Mouse (Mus musculus) thymus, postnatal 0 days (tissue): ENCODE data around the gene C1qtnf1. TPM values are rescaled to one million over a fixed set of nuclear protein-coding genes. Genes with fewer than 3 reads are reported as not detected.
"Not testable (repeated sequence)": the region's sequence is repeated elsewhere in the genome, so short reads cannot be mapped to it uniquely, and the experiment has no call there.

Experiments
- DNase-seq: peaks from one replicate; pipeline ENCODE4 v3.0.0-alpha.2; 2015; ENCODE audit warnings: low spot score
- polyA plus RNA-seq: library from polyadenylated mRNA; unstranded; fragments of >200 nt; fragmentation: Nextera tagmentation; extraction: Ambion mirVana; gene quantifications from 2 replicates; pipeline ENCODE4 v1.2.1, GENCODE M21; 2015

The C1qtnf1 gene
- polyA plus RNA-seq: 2.4 and 2.8 TPM in 2 replicates

DNA sequence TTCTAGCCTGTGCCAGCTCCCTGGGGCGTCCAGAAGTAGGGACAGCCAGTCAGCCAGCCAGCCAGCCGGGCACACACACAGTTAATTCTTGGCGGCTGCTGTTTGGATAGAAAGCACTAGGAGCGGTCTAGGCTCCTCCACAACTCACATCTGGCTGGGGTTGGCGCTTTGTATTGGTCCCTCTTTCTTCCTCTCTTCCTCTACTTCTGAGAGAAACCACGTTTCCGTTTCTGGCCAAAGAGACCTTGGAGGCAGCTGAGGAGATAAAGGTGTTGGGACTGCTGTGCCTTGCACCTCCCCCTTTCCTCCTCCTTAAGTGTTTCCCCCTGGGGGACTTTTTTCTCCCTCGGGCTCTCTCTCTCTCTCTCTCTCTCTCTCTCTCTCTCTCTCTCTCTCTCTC, at the start of gene C1qtnf1:
Gene C1qtnf1, plus strand, starts transcription at position 218 of the 400 bp plus-strand sequence.
- peak; percentile 71 for DNase-seq

DNA sequence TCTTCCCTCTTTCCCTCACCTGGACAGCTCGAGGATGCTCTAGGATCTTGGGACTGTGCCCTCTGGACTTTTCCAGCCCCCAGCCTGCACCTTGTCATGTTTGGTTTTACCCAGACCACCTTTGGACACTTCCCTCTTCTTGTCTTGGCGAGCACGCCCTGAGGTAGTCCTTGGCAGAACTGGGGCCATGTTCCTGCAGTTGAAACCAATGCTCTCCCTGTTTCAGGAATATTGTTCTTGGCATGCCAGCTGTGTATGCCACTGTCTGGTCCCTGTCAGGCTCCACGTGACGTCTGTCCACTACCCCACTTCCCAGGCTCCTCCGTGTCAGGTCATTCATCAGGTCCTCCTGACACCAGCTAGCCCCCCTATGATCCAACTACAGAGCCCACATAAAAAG, 49.3 kb upstream of the C1qtnf1 start:
- DNase-seq: no peak

DNA sequence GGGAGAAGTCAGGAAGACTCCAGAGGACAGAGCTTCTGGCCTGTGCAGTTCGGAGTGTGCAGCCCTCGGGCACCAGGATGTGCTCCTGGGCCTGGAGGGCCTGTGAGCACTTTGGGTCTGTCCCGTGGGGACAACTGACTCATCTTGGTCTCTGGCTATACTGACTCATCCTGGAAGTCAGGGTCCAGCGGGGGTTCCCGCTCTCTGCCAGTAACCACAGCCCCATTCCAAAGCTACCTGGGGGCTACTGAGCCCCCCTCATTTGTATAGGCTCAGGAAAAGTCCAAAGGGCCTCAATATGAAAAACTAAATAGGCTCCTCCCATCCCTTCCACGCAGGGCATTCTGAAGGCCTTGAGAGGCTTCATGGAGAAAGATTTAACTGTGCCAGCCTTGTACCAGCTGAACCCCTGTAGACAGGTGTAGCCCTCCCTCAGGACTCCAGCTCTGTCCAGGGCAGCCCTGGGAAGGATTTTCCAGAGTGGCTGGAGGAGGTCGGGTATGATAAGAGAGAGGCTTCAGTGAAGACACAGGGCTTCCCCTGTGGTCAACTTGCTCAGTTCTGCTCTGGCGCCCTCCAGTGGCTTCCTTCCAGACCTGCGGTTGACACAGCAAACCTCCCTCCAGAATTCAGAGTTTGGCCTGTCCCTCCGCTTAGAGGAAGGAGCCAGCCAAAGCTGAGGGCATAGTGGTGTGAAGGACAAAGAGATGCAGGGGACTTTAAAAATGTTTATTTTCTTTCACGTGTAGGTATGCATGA, 48.6 kb upstream of the C1qtnf1 start:
- peak; percentile 66 for DNase-seq

DNA sequence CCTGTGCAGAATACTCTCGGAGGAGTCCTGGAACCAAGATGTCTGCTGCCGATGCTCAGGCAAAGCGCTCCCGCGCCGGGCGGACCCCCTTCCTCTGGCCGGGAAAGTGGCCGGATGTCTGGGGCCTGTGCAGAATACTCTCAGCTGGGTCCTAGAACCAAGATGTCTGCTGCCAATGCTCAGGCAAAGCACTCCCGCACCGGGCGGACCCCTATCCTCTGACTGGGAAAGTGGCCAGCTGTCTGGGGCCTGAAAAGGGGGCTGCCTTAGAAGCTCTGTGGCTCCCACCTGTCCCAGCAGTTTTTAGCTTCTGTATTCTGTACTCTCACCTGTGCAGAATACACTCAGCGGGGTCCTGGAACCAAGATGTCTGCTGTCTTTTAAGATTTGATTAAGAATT, 40.2 kb upstream of the C1qtnf1 start:
- DNase-seq: not testable (repeated sequence)

DNA sequence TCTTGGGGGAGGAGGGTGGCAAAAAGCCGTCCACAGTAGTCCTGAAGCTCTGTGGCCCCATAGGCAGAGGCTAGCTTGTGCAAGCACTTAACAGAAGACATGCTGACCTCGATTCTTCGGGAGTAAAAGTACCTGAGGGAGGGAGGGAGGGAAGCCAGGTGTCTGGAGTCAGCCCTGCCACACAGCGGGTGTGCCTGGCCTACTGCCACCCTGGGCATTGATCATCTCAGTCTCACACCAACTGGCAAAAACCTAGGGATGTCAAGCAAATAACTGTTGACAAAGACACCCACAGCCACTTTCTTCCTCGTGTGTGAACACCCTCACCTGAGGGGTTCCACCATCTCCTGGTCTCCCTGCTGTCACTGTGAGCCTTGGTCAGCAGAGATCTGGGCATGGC, 34.0 kb upstream of the C1qtnf1 start:
- no peak for DNase-seq

DNA sequence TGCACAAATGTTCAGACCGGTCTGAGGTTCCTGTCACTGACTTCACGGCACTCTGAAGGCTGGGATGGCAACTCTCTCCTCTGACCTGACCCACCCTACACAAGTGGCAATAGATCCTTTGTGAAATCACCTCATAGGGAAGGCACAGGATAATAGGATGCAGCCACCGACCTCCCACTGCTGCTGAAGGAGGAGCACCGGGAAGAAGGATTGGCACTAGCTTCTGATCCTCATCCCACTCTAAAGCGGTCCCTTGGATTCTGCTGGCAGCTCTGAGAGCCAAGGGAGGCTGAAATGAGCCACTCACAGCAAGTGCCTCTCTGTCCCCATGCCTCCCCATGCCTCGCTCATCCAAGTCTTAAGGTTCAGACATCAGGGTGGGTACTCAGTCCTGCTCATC, 33.5 kb upstream of the C1qtnf1 start:
- no peak for DNase-seq

DNA sequence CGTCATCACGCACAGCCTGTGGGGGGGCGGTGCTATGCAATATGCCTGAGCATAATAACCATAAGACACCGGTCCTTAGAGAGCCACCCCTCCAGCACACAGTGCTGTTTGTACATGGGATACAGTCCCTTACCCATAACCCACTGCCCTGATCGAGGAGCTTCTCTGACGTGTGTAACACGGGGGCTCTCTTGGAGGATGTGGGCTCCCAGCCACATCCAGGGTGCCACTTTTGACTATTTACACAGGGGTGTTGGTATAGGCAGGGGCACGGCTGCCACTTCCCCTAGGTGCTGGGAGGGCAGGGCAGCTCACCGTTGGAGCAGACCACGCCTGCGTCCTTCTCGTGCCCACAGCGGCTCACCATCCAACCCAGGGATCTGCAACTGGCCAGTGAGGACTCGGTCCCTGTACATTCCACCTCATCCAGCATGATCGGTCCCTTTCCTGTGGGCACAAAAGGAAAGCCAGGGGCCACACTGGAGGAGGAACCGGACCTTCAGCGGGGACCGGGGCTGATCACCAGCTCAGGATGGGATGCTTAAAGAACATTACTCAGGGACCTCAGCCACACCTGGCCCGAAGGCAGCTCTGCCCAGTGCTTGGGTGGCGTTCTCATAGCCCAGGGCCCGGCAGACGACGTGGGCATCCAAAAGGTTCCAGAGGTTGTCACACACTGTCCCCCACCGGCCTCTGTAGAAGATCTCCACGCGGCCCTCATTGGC, 30.0 kb upstream of the C1qtnf1 start:
- peak; percentile 12 for DNase-seq

DNA sequence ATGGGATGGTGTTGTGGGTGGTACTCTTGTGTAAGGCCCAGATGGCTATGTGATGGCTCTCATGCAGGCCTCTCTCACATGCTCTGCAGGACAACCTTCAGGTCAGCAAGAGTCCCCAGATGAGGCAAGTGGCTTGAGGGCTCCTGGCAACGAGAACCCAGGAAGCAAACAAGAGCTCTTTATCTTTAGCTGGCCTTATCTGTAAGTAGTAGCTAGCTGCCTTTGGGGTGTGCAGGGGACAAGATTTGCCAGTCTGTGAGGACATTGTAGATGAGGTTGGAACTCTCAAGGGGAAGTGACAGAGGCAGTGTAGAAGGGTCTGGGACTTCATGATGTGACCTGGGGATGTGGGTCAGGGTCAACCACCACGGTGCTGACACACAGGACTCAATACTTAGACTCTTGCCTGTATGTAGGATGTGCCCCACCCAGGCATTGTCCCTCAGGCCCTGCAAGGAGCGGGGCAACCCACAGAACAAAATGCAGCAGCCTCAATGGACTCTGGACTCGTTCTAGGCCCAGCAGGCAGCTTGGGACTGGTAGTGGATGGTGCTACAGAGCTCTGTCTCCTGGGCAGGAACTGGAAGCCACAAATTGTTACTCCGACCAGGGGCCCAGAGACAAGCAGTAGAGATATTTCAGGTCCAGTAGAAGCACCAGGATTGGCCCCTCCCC, 28.0 kb upstream of the C1qtnf1 start:
- DNase-seq: no peak

DNA sequence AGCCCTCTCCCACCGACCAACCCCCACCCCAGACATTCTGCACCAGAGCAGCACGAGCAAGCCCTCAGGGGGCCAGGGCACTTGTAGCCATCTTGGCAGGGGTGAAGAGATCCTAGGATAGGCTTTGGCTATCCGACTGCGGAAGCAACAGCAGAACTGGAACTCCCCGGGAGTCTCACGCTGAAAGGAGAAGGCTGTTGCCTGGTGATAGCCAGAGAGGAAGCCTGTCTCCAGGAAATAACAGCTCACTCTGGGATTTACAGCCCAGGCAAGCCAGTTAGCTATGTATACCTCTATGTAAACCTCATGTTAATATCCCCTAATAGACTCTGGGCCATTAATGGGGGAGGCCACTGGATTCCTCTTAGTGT, 27.5 kb upstream of the C1qtnf1 start:
- no peak for DNase-seq

DNA sequence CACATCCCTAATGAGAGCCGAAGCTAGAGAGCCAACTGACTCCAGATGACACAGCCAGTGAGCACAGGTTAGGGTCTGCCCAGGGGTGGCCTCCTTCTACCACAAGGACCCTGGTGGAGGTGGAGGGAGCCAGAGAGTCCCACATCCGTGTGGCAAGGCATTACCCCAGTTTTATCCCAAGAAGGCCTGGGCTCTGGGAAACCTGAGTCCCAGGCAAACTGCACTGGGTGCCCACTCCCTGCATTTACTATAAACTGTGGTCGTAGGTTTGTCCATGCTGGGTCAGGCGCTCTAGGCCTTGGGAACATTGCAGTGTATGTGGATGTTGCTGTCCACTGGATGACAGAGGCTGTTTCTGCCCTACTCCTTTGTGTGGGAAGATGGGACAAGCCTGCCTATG, 26.8 kb upstream of the C1qtnf1 start:
- DNase-seq: no peak

DNA sequence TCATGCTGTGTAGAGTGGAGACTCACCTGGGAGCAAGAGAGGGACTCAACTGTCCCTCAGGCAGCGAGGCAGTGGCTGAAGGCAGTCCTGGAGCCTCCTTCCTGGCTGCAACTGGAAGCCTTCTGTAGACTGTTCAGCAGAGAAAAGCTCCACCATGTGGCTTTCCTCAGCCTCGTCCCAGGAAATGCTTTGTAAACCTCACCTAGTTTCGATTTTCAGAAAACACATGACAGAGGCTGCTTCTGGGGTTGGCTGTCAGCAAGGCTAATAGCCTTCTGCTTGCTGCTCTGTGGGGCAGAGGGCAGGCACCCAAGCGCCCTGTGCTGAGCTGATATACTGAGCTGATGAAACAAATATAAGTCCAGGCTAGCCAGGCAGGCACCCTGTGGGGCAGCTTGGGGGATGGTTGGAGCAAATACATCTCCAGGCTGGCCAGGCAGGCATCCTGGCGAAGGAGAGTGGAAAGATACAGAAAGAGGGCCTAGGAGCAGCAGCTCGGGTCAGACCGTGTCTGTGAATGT, 26.2 kb upstream of the C1qtnf1 start, which contains the start of gene Lgals3bp:
Gene Lgals3bp, minus strand, starts transcription at position 333 of the 521 bp plus-strand sequence.
- peak; percentile 79 for DNase-seq

DNA sequence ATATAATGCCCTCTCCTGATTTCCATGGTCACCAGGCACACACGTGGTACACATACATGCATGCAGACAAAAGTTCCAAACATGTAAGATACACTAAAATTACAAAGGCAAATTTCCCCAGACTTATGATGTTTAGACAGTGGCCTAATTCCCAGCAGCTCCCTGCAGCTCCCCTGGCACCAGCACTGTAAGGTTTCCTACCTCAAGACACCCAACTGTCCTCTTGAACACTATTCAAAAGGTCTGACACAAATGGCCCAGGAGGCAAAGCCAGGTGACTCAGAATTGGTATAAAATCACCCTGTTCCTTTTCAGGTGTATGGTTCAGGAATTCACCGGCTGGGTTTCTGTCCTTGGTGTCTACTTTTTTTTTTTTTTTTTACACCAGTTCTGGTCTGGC, 24.8 kb upstream of the C1qtnf1 start:
- no peak for DNase-seq

DNA sequence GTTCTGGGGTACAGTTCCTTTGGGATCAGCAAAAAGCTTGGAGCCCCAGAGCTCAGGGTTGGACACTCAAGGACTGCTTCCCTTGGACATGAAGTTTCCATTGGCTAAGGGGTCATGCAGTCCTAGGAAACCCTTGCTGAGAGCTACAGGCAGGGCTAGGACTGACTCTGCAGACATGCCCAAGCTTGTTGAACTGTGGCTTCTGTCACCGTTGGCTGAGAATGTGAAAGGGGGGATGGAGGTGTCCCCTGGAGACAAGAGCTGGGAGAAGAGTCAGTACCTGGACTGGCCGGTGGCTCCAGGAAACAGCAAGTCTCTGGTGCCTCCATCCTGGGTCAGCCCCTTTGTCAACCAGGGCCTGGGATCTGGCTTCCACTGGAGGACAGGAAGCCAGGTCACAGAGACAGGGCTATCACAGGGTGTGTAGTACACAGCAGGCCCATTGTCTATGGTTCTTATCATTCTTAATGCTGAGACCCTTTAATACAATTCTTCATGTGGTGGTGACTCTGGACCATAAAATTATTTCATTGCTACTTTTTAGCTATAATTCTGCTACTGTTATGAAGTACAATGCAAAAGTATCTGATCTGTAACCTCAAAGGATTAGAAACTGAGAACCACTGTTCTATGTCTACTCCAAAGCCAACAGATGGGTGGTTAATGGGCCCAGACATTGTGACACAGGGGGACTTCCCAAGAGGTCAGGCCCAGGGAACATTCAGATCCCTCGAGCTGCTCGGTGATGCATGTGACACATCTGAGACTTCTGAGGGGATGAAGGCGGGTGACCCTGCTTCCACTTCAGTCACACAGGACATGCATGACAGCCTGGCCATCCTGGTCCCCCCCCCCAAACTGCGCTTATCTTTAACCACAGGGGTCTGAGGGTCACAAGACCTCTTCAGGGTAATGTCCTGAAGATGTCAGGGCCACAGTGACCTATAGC, 23.8 kb upstream of the C1qtnf1 start:
- DNase-seq: no peak

DNA sequence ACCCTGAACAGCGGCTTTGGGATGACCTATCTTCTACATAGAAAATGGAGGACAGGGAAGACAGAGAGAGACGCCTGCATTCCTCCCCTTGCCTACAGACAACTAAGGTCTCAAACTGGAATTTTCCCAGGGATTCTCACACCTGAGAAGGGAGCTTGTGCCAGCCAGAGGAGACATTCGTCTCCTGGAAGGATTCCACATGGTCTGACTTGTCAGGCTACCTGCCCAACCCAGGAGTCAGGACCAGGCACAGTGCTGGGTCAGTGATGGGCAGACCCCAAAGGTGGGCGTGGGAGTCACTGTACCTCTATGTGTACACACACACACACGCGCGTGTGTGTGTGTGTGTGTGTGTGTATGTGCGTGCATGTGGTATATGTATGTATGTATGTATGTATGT, 22.7 kb upstream of the C1qtnf1 start:
- no peak for DNase-seq

DNA sequence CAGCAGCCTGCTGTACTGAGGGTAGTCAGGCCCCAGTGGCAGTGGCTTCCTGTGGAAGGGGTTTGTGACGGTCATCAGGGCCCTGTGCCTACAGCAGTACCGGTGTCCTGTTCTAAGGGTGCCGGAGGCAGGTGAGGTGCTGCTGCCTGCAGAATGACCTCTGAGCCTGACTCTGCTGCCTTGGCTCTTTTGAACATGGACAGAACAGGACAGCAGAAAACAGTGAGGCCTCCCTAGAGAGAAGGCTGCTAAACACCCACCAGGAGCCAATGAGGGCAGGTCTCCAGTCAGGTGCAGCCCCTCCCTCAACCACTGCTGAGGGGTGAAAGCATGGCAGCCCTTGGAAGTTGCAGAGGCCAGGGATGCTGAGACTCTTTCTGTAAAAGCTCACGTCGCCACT, 21.5 kb upstream of the C1qtnf1 start:
- no peak for DNase-seq

DNA sequence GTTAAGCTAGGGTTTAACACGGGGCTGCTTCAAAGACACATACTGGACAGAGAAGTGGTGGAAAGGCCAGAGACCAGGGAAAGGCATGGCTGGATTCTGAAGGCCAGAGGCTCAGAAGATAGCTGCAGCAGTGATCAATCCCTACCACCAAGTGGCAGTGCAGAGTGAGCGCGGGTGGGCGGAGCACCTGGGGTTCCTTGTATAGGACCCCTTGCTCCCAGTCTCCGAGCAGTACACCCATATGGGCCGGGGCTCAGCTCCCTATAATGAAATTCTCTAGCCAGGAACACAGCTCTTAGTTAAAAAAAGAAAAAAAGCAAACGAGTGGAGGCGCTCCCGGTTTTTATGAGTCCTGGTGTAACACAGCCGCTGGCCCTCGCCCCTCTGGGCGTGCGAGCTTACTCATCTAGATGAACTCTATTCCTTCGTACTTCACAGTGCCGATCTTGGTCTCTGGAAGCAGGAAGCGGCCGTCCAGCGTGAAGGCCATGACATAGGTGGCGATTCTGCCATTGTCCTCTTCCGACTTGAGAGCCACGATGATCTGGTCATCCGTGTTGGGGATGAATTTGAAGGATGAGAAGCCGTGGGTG, 20.6 kb upstream of the C1qtnf1 start:
- no peak for DNase-seq

DNA sequence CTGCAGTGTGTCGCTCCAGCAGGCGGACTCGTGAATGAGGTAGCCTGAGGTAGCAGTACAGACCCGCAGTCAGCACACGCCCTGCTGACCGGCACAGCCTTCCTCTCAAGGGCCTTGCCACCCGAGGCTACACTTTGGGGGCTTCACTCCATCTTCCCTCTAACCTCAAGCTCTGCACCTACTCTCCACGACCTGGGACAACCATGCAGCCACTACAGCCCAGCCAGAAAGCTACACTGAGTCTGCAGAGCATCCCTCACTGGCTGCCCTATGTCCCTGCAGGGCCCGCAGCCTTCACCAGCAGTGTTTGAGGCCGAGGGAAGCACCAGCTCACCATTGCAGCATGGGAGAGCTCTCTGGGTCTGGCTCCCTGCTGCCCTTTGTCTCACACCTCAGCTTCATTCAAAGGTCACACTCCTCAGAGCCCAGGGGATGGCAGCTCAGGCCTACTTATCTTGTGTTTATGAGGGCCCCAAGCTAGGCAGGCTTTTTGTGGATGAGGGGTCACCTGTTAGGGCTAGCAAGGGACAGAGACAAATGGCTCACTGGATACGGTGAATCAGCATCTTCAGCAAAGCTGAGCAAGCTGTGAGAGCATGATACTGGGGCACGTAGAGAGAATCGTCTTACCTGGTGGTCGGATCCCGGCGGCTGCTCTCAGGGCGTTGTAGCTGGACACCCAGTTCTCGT, 19.8 kb upstream of the C1qtnf1 start:
- no peak for DNase-seq

DNA sequence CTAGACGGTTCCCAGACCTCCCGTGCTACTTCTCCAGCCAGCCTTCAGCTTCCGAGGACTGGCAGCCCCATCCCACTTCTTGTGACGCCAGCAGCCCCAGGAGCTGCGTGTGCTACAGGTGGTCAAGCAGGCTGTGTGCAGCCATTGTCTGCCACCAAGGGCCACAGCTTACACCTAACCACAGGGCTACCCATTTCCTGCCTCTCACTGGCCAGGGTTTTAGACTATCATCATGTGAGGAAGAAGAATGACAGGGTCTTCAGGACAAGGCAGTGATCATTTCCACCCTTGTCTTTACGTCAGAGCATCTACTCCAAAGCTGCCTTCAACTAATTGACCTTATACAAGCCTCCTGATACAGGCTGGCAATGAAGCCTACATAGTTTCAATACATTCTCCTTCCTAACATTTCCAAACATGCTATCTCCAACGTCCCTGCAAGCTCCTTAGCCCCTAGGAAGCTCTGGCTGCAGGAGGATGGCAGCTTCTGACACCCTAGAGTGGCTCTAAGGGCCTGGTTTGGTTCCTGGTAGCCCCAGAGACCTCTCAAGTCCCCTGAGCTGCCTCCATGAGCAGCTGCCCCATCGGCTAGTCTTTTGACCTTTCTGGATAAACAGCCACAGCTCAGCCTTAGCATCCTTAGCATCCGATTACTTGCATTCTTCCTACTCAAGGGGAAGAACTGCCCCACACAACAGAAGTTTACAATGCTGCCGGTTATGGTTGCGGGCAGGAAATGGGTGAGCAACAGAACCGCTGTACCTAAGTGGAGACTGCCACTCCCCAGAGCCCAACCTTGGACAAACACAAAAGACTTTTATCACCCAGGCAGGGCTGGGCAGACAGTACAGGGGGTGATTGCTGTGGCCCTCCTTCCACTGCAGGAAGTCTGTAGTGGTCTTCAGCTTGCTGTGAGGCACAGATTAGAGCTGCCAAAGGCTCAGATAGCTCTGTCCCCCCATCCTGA, 18.6 kb upstream of the C1qtnf1 start:
- no peak for DNase-seq

DNA sequence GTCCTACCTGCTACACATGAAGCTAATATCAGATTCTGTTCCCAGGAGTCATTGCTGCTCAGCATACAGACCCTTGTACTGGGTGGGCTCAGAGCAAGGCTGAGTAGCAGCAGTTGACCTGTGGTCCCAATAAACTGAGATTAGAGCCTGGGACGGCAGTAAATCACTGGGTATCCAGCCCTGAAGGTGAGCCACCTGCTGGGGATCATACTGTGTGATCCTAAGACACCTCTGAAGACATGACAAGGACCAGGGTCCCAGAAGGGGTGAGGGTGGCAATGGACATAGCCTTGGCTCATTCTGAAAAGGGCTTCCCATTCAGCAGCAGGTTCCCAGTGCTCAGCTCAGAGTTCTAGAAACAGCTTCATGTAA, 17.9 kb upstream of the C1qtnf1 start:
- no peak for DNase-seq
